Mouse (Mus musculus) macrophage (primary cell): ENCODE data around the gene Cgn. TPM values are rescaled to one million over a fixed set of nuclear protein-coding genes. Genes with fewer than 3 reads are reported as not detected.

Experiments
- H3K27ac ChIP-seq: fragments of 350-480 bp; formaldehyde crosslinking; 2 replicates; pipeline ENCODE4 v1.9.0; 2021
- H3K36me3 ChIP-seq: fragments of 350-480 bp; formaldehyde crosslinking; 2 replicates; pipeline ENCODE4 v1.9.0; 2021; ENCODE audit errors: inconsistent target
- H3K4me3 ChIP-seq: fragments of 350-480 bp; formaldehyde crosslinking; 2 replicates; pipeline ENCODE4 v1.9.0; 2021; ENCODE audit errors: inconsistent target
- H3K79me2 ChIP-seq: fragments of 350-480 bp; formaldehyde crosslinking; 2 replicates; pipeline ENCODE4 v1.9.0; 2021; ENCODE audit errors: inconsistent target
- WGBS: methylation state at CpG from one replicate; pipeline ENCODE4 v1.1.7; 2026; ENCODE audit warnings: inconsistent platforms; ENCODE audit not compliant: missing documents; 5-methylcytosine and 5-hydroxymethylcytosine counted together
- polyA plus RNA-seq: library from polyadenylated mRNA; stranded (reverse); fragments of 250-400 nt; gene quantifications from 3 replicates; pipeline ENCODE4 v1.2.4, GENCODE M21; 2018; ENCODE audit warnings: inconsistent platforms
- total RNA-seq, 78 experiments: library from RNA; depleted of rRNA; stranded (reverse); fragments of 250-400 nt; gene quantifications; 1 replicate in 9 of 78; 2 replicates in 24 of 78; 3 replicates in 43 of 78; 4 replicates in 2 of 78; pipeline ENCODE4 v1.2.4; 2018; ENCODE audit warnings: inconsistent platforms in 56 of 78

Gene Cgn
- under 1 TPM in 20 of 26 experiments, not detected in 6; 0.17 to 0.80 (median 0.26) TPM for total RNA-seq (2018; cell fraction: chromatin; rRNA removed)
- under 1 TPM in 24 of 26 experiments, not detected in 2; 0.03 to 0.15 (median 0.08) TPM for total RNA-seq (2018; cell fraction: cytosol; rRNA removed)
- total RNA-seq (2018; cell fraction: nucleus; rRNA removed), result under 1 TPM in 15 of 26 experiments, not detected in 11; 0.09 to 0.29 (median 0.16) TPM
- 0.03 to 0.19 TPM (median 0.04 TPM) in 3 replicates for polyA plus RNA-seq

- 1% methylated on average over 35 of the region's 35 CpGs for WGBS
- Histone ChIP-seq H3K4me3 (peak within 1 kb of the TSS; percentile 22; the same call in 1 of the 2 replicates), H3K27ac (no peak within 1 kb of the TSS), H3K36me3 (no peaks in the 10 kb centered on the region), H3K79me2 (no peaks in the 10 kb centered on the region)
Observed at GRCm38 (mm10) chr3:94786367-94786835, at the start of gene Cgn. Cgn (minus strand) TSS chr3:94786492.

- 91% methylated on average over 3 of the region's 3 CpGs for WGBS
- H3K27ac ChIP-seq, result no peak overlapping the region
- no peaks in the 10 kb centered on the region for H3K36me3 ChIP-seq
- no peak overlapping the region for H3K4me3 ChIP-seq
- peaks cover 18% of the 10 kb centered on the region for H3K79me2 ChIP-seq
Observed at GRCm38 (mm10) chr3:94835396-94835795, 49.1 kb upstream of the Cgn start.

GRCm38 (mm10) chr3:94833358-94833757 lies 47.1 kb upstream of the Cgn start:
- Histone ChIP-seq H3K36me3 (no peaks in the 10 kb centered on the region), H3K79me2 (no peaks in the 10 kb centered on the region), H3K27ac (no peak overlapping the region), H3K4me3 (no peak overlapping the region)

- no peak overlapping the region for H3K4me3 ChIP-seq
- WGBS, result 91% methylated on average over 5 of the region's 5 CpGs
- no peak overlapping the region for H3K27ac ChIP-seq
- H3K36me3 ChIP-seq, result no peaks in the 10 kb centered on the region
- no peaks in the 10 kb centered on the region for H3K79me2 ChIP-seq
Observed at GRCm38 (mm10) chr3:94832701-94833100, 46.4 kb upstream of the Cgn start.

GRCm38 (mm10) chr3:94832100-94832499 lies 45.8 kb upstream of the Cgn start:
- 20% methylated on average over 8 of the region's 9 CpGs for WGBS
- no peak overlapping the region for H3K4me3 ChIP-seq
- H3K79me2 ChIP-seq, result no peaks in the 10 kb centered on the region
- H3K27ac ChIP-seq, result no peak overlapping the region
- H3K36me3 ChIP-seq, result no peaks in the 10 kb centered on the region

- Histone ChIP-seq H3K36me3 (no peaks in the 10 kb centered on the region), H3K4me3 (no peak overlapping the region), H3K79me2 (no peaks in the 10 kb centered on the region), H3K27ac (no peak overlapping the region)
- 87% methylated on average over 3 of the region's 3 CpGs for WGBS
Observed at GRCm38 (mm10) chr3:94824110-94824509, 37.8 kb upstream of the Cgn start.

GRCm38 (mm10) chr3:94822082-94822481 lies 35.8 kb upstream of the Cgn start:
- H3K36me3 ChIP-seq, result no peaks in the 10 kb centered on the region
- no peaks in the 10 kb centered on the region for H3K79me2 ChIP-seq
- H3K27ac ChIP-seq, result no peak overlapping the region
- H3K4me3 ChIP-seq, result no peak overlapping the region
- 76% methylated on average over 4 of the region's 4 CpGs for WGBS

- no peak overlapping the region for H3K27ac ChIP-seq
- H3K36me3 ChIP-seq, result no peaks in the 10 kb centered on the region
- H3K4me3 ChIP-seq, result peak overlapping the region; percentile 27
- H3K79me2 ChIP-seq, result no peaks in the 10 kb centered on the region
- 9% methylated on average over 19 of the region's 31 CpGs for WGBS
Observed at GRCm38 (mm10) chr3:94821008-94821638, 34.8 kb upstream of the Cgn start.

GRCm38 (mm10) chr3:94819452-94820425 lies 33.4 kb upstream of the Cgn start:
- 94% methylated on average over 20 of the region's 24 CpGs for WGBS
- Histone ChIP-seq H3K4me3 (no peak overlapping the region), H3K27ac (no peak overlapping the region), H3K36me3 (no peaks in the 10 kb centered on the region), H3K79me2 (no peaks in the 10 kb centered on the region)

GRCm38 (mm10) chr3:94817731-94818130 lies 31.4 kb upstream of the Cgn start:
- Histone ChIP-seq H3K79me2 (no peaks in the 10 kb centered on the region), H3K4me3 (no peak overlapping the region), H3K36me3 (no peaks in the 10 kb centered on the region), H3K27ac (no peak overlapping the region)
- WGBS, result 90% methylated on average over 2 of the region's 2 CpGs

GRCm38 (mm10) chr3:94815603-94816002 lies 29.3 kb upstream of the Cgn start:
- H3K4me3 ChIP-seq, result no peak overlapping the region
- H3K36me3 ChIP-seq, result no peaks in the 10 kb centered on the region
- H3K27ac ChIP-seq, result no peak overlapping the region
- no peaks in the 10 kb centered on the region for H3K79me2 ChIP-seq

GRCm38 (mm10) chr3:94814663-94815062 lies 28.4 kb upstream of the Cgn start:
- 61% methylated on average over 4 of the region's 4 CpGs for WGBS
- no peak overlapping the region for H3K27ac ChIP-seq
- no peak overlapping the region for H3K4me3 ChIP-seq

GRCm38 (mm10) chr3:94814063-94814462 lies 27.8 kb upstream of the Cgn start:
- H3K79me2 ChIP-seq, result no peaks in the 10 kb centered on the region
- 81% methylated on average over 4 of the region's 4 CpGs for WGBS
- no peak overlapping the region for H3K4me3 ChIP-seq
- no peak overlapping the region for H3K27ac ChIP-seq
- no peaks in the 10 kb centered on the region for H3K36me3 ChIP-seq

More at GRCm38 (mm10) chr3:94814663-94815062, 28.4 kb upstream of the Cgn start:
- no peaks in the 10 kb centered on the region for H3K79me2 ChIP-seq
- no peaks in the 10 kb centered on the region for H3K36me3 ChIP-seq

GRCm38 (mm10) chr3:94813651-94814050 lies 27.4 kb upstream of the Cgn start:
- no peaks in the 10 kb centered on the region for H3K36me3 ChIP-seq
- no peaks in the 10 kb centered on the region for H3K79me2 ChIP-seq
- no peak overlapping the region for H3K27ac ChIP-seq
- 100% methylated on average over 3 of the region's 3 CpGs for WGBS
- no peak overlapping the region for H3K4me3 ChIP-seq

GRCm38 (mm10) chr3:94811628-94812027 lies 25.3 kb upstream of the Cgn start:
- Histone ChIP-seq H3K4me3 (no peak overlapping the region), H3K27ac (no peak overlapping the region), H3K36me3 (no peaks in the 10 kb centered on the region), H3K79me2 (no peaks in the 10 kb centered on the region)
- WGBS, result 26% methylated on average over 3 of the region's 4 CpGs
